Mouse (Mus musculus) T-helper 1 cell (primary cell): Measurements from ENCODE around the gene Plbd2.

ENCODE experiments used
- in situ Hi-C: fragments of 300-600 bp; cut with MboI, MseI; formaldehyde crosslinking; loops from one replicate; pipeline ENCODE4 v1.15.1; 2025; ENCODE audit warnings: high pct_unique_total_duplicates

Gene Plbd2

GRCm38 (mm10) chr5:120476296-120476695 lies 27.1 kb downstream of the Plbd2 start, which contains the start of gene Sds:
Sds (plus strand) TSS chr5:120476526.
- in situ Hi-C loops: no loop called here

- in situ Hi-C loops: no loop called here
Observed at GRCm38 (mm10) chr5:120475861-120476260, 27.6 kb downstream of the Plbd2 start.

- in situ Hi-C loops: no loop called here
Observed at GRCm38 (mm10) chr5:120473361-120473760, 30.1 kb downstream of the Plbd2 start.

GRCm38 (mm10) chr5:120472770-120473169 lies 30.7 kb downstream of the Plbd2 start, which contains the start of gene Sdsl:
Sdsl (minus strand) TSS chr5:120472810.
- in situ Hi-C loops: no loop called here

- in situ Hi-C loops: no loop called here
Observed at GRCm38 (mm10) chr5:120471538-120471937, 31.9 kb downstream of the Plbd2 start.

- in situ Hi-C loops: no loop called here
Observed at GRCm38 (mm10) chr5:120468830-120469229, 34.6 kb downstream of the Plbd2 start.

- in situ Hi-C loops: no loop called here
Observed at GRCm38 (mm10) chr5:120468336-120468735, 35.1 kb downstream of the Plbd2 start.

GRCm38 (mm10) chr5:120467026-120467425 lies 36.4 kb downstream of the Plbd2 start:
- in situ Hi-C loops: no loop called here

- in situ Hi-C loops: no loop called here
Observed at GRCm38 (mm10) chr5:120465860-120466259, 37.6 kb downstream of the Plbd2 start.

- in situ Hi-C loops: no loop called here
Observed at GRCm38 (mm10) chr5:120465062-120465461, 38.4 kb downstream of the Plbd2 start.

- in situ Hi-C loops: no loop called here
Observed at GRCm38 (mm10) chr5:120464321-120464720, 39.1 kb downstream of the Plbd2 start.

- in situ Hi-C loops: no loop called here
Observed at GRCm38 (mm10) chr5:120461902-120462301, 41.5 kb downstream of the Plbd2 start.

- in situ Hi-C loops: no loop called here
Observed at GRCm38 (mm10) chr5:120459133-120459532, 44.3 kb downstream of the Plbd2 start.

- in situ Hi-C loops: no loop called here
Observed at GRCm38 (mm10) chr5:120457628-120458027, 45.8 kb downstream of the Plbd2 start.

- in situ Hi-C loops: no loop called here
Observed at GRCm38 (mm10) chr5:120456841-120457554, 46.4 kb downstream of the Plbd2 start.

- in situ Hi-C loops: no loop called here
Observed at GRCm38 (mm10) chr5:120456253-120456652, 47.2 kb downstream of the Plbd2 start.

GRCm38 (mm10) chr5:120454756-120455337 lies 48.6 kb downstream of the Plbd2 start:
- in situ Hi-C loops: no loop called here

- in situ Hi-C loops: no loop called here
Observed at GRCm38 (mm10) chr5:120447305-120447704, 56.1 kb downstream of the Plbd2 start.

GRCm38 (mm10) chr5:120440733-120441132 lies 62.7 kb downstream of the Plbd2 start:
- in situ Hi-C loops: no loop called here

GRCm38 (mm10) chr5:120439887-120440670 lies 63.3 kb downstream of the Plbd2 start:
- in situ Hi-C loops: no loop called here

- in situ Hi-C loops: no loop called here
Observed at GRCm38 (mm10) chr5:120438991-120439710, 64.3 kb downstream of the Plbd2 start.

- in situ Hi-C loops: no loop called here
Observed at GRCm38 (mm10) chr5:120438469-120438868, 65.0 kb downstream of the Plbd2 start.
